Mouse (Mus musculus): ENCODE data around the gene Ly86.

Gene Ly86

GRCm38 (mm10) chr13:37344909-37345772 is at the start of gene Ly86:
Gene Ly86 (plus strand): TSS chr13:37345208.
- DNase-seq = no peak

DNA sequence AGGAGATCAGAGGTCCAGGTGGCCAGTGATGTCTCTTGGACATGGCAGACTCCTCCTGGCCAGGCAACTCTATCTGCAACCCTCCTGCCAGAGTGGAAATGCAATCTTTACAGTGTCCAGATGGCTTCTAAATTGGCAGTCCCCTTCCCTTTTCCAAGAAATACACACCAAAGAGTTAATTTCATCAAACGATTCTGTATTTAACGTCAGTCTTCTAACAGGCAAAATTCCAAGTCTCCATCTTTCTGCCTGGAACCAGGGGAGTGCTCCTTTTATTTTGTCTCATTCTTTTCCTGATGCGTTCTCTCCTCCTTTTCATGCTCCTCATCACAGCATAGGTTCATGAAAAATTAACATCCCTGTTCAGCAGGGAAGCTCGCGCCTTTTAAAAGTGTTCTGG is 47.1 kb upstream of the Ly86 start:
- DNase-seq = no peak

GRCm38 (mm10) chr13:37298856-37299255 is 46.2 kb upstream of the Ly86 start:
- peak in 1 of 2 experiments; percentile 26 for DNase-seq

DNA sequence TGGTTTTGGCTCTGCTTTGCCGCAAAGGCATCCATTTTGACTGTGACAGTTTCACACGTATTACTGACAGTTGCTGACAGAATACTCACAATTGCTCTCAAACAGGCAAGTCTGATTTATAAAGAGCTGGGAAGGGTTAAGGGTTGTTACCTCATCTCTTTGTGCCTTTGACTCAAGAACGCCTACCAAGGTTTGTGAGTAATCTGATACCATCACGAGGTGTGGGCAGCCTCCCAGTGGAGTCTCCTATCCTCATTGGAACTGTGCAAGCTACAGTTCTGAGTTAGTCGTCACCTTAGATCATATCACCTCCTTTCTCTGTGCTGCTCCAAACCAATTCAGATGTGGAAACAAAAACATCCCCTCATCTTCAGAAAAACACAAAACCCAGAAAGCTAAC is 42.1 kb upstream of the Ly86 start:
- no peak for DNase-seq

DNA sequence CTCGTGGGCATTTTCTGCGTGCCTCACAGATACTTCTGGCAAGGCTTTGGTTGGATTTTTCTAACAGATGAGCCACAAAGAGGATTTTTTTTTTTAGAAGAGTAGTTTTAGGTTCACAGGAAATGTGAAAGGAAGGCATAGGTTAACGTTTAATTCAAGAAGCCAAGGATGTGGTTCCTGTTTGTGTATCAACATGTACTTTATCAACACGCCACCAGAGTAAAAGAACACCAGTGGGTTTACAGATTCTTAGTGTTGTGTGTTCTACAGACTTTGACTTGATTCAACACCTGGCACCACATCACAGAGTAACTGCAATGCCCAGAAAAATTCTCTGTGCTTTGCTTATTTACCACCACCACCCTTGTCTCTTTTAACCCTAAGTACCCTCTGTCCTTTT is 37.0 kb upstream of the Ly86 start:
- DNase-seq = no peak

DNA sequence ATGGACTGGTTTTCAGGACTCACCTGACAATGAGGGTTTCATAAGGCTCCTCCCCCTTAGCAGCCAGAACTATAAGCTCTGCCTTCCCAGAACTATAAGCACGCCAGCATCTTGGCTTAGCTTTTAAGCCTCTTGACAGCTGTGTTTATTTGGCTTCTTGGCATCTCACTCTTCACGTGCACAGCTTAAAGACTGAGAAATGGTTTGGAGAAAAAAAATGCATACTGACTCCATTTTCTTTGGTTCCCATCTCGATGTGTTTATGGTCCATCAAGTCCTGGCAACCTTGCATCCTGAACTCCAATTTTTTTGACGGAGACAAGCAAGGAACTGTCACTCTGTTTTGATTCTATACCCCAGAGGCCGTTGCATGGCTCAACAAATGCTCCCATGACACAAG is 35.7 kb upstream of the Ly86 start:
- DNase-seq = no peak

DNA sequence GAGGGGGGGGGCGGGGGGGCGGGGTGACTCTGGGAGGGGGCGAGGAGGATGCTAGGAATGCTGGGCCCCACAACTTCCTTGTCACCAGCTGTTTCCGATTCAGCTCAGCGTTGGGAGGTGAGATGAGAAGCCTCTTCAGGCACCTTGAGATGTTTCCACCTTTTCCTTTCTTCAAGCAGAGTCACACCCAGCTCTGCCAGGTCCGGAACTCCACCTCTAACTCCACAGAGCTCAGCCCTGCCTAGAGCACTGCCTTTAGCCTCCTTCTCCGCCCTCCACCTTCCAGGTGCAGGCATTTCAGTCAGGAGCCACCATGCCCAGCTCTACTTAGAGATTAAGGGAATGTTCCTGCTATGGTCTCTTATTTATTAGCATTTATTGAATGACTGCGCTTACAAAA is 34.7 kb upstream of the Ly86 start:
- no peak for DNase-seq

- peak in 1 of 2 experiments; percentile 19 for DNase-seq
These were observed 33.3 kb upstream of the Ly86 start for GRCm38 (mm10) chr13:37311555-37312221.

DNA sequence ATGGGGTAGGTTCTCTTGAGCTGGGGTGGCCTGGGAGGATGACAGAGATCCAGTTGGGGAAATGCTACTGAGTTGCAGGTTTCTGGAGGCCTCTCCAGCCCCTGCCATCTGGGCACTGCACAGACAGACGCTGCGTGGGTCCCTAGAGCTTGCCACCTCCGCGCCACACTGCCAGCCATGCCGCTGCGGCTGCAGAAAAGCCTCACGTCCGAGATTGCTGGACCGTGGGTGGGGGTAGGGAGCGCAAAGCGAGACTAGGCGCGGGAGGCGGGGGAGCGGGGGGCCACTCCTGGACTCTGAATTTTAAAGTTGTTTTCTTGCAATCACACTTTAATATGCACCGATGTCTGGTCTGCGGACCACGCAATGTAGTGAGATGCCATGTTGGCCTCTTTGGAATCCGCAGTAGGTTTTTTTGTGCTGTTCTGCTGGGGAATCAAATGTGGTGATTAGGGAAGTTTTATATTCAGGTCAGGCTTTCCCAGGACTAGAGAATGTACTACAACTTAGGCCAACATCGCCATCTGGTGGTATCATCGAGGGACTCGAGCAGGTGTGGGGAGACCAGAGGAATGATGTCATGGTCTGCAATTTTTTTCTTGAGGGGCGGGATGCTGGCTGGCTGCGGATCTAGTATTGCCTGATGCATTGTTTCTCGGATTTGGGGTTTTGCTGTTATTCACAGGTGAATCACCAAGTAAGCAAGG is 32.6 kb upstream of the Ly86 start:
- peak; percentile 92 to 93 for DNase-seq

DNA sequence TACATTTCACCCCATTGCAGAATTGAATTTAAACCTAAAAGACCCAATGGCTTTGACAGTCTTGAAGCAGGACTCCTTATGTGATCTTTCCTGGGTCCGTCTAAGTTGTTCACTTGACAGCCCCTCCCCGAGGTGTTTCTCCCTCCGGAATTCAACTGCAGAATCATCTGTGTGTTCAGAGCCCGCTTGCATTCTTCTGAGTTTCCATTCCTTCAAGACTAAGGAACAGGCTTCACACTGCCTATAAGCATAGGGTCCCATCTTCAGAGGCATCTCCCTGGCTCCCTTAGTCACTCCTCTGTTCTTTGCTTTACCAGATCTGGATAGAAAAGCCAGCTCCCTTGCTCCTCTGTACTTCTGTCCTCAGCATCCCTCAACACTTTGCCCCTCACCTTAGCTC is 32.1 kb upstream of the Ly86 start:
- no peak for DNase-seq

DNA sequence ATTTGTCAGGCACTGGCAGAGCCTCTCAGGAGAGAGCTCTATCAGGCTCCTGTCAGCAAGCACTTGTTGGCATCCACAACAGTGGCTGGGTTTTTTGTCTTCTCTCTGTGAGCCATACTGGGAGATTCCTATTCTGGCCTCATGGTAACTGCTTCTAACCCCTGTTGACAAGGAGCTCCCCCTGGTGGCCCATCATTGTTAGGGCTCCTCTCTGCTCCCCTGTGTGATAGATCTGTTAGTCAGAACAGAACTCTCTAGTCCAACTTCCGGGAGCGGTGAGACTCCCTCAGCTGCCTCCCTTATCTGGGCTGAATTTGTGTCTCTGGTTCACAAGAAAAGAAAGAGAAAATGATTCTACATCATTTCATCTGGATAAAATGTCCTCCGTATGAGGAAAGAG is 19.5 kb upstream of the Ly86 start:
- peak; percentile 39 to 86 for DNase-seq

- DNase-seq = no peak
These were observed 15.3 kb upstream of the Ly86 start for GRCm38 (mm10) chr13:37329747-37330146.

DNA sequence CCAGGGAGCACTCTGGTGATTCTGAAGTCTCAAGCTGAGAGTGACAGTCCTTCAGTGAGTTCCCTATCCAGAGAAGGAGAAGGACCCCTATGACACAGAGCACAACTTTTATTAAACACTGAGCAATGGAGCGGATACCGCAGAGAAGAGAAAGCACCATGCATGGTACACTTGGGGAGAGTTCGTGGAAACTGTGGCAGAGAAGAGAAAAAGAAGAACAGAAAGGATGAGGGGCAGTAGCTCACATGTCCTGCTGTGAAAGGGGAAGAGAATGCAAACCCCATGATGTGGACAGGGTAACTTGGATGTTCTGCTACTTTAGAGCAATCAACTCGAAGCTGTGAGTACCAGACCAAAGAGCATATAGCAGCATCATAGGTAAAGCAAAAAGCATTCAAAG is 14.0 kb upstream of the Ly86 start:
- no peak for DNase-seq

GRCm38 (mm10) chr13:37332779-37333543 is 12.0 kb upstream of the Ly86 start:
- DNase-seq = no peak

DNA sequence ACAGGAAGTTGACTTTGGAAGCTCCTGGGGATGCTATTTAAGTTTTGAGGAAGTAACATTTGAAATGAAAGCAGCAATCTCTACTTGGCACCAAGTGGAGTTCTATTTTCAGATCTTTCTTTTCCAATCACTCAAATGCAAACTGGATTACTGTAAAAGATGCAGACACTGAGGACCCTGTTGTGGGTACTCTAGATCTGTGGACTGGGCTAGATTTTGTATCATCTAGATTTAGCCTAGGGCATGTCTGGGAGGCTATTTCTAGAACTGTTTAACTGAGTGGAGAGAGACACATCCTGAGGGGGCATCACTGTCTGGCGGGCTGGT is 11.5 kb upstream of the Ly86 start:
- DNase-seq = no peak

- DNase-seq = no peak
These were observed 7.7 kb upstream of the Ly86 start for GRCm38 (mm10) chr13:37337269-37337668.

DNA sequence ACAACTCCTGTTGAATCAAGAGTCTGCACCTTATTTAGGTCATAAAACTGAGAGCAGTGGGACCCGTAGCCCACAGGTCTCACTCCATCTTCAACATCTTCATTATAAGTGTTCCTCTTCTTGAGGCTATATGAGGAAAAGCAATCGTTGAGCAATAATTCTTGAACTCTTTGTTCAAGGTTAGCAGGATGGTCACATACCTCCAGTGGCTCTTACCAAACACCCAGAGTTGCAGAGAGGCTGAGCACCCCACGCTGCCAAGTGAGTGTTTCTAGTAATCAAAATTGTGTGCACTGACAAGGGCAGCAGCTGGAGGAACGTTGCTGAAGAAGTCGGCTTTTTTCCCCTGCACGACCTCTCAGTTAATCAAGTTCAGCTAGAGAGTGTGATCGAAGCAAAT is 7.1 kb upstream of the Ly86 start:
- no peak for DNase-seq

GRCm38 (mm10) chr13:37342804-37343203 is 2.2 kb upstream of the Ly86 start:
- no peak for DNase-seq

DNA sequence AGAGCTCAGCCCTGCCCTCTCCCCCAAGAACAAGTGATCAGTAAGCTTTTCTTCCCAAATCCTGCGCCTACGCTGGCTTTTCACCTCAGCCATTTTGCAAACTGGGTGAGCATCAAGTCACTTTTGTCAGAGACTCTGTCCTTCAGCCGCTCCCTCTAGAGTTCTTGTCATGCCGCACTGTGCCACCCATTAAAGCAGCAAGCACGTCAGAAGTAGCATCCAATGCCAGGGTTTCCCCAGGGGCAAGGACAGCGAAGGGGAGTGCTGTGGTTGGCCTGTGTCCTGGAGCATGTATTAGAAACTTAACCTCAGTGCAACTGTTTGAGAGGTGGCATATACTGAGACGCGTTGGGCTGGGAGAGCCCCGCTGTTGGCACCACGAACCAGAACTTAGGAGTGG is 815 bp downstream of the Ly86 start:
- peak in 1 of 2 experiments; percentile 10 for DNase-seq

DNA sequence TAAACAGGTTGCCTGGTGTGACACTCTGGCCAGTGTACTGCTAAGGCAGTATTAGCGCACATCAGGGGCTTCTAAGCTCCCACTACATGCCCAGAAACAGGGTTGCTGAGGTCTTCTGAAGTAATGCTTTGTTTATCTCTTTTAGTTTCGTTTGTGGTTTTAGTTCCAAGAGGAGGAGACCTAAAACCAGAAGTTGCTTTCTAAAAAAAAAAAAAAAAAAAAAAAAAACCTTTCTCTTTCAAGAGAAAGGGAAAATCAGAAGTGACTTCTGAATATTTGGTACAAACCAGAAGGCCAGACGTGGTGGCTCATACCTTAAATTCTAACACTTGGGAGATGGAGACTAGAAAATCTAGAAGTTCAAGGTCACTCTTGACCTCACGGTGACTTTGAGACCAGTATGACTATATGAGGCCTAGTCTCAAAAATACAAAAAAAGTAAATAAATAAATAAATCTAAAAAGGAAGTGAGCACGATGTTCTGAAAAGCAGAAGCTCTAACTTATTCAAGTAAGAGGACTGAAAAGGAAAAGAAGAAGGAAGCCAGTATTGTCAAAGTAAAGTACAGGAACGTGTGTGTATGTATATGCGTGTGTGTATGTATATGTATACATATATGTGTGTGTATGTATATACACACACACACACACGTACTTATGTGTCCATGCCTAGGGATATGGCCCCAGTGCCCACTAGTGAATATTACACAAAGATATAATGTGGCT is 3.0 kb downstream of the Ly86 start:
- DNase-seq = no peak

- no peak for DNase-seq
These were observed 4.0 kb downstream of the Ly86 start for GRCm38 (mm10) chr13:37349051-37349450.

DNA sequence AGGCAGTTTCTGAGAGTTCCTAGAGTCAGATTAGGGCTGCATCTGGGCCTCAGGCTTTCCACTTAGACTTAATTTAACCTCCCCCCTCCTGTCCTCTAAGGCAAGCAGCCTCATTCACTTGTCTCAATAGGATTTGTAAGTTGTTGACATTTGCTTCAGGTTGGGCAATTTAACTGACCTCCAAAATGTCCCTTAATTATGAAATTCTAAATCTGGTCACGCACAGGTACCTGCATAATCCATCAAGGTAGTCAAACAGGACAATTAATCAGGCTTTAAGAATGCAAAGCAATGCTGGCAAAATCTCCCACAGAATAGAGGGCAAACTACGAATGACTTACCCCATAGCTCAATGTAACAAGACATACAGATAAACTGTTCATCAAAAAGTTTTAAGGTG is 8.0 kb downstream of the Ly86 start:
- peak in 1 of 2 experiments; percentile 27 for DNase-seq
